Mouse (Mus musculus) CH12.LX (cell line): ENCODE results near the gene Maml1.

Source experiments
- CHD2 ChIP-seq: IDR thresholded peaks from 2 replicates; pipeline ENCODE4 v1.6.1; 2011; ENCODE audit warnings: low read length, improper control_type of control experiment
- CTCF ChIP-seq, 2 experiments: IDR thresholded peaks in 1 of 2; conservative IDR thresholded peaks in 1 of 2; 2 replicates each; pipeline ENCODE4 v1.5.1; 2011 to 2012; ENCODE audit warnings: low read depth in 2 of 2, low read length in 2 of 2, improper control_type of control experiment in 1 of 2, inconsistent platforms in 1 of 2, mild to moderate bottlenecking in 1 of 2, moderate library complexity in 1 of 2
- IRF4 ChIP-seq: IDR thresholded peaks from 2 replicates; pipeline ENCODE4 v1.6.1; 2014; ENCODE audit warnings: low read depth, mild to moderate bottlenecking, inconsistent platforms, low read length, improper control_type of control experiment
- MAFK ChIP-seq: IDR thresholded peaks from 2 replicates; pipeline ENCODE4 v1.6.1; 2011; ENCODE audit warnings: low read length, improper control_type of control experiment; ENCODE audit not compliant: insufficient replicate concordance
- MAX ChIP-seq: IDR thresholded peaks from 2 replicates; pipeline ENCODE4 v1.6.1; 2011; ENCODE audit warnings: low read length, improper control_type of control experiment
- MAZ ChIP-seq: IDR thresholded peaks from 2 replicates; pipeline ENCODE4 v1.6.1; 2012; ENCODE audit warnings: low read depth, mild to moderate bottlenecking, inconsistent platforms, low read length, improper control_type of control experiment, moderate library complexity
- NRF1 ChIP-seq: IDR thresholded peaks from 2 replicates; pipeline ENCODE4 v1.6.1; 2014; ENCODE audit warnings: low read depth, mild to moderate bottlenecking, inconsistent platforms, low read length, improper control_type of control experiment, moderate library complexity
- POLR2A ChIP-seq: IDR thresholded peaks from 2 replicates; pipeline ENCODE4 v1.6.1; 2011; ENCODE audit warnings: low read depth, mild to moderate bottlenecking, improper control_type of control experiment, low read length
- RCOR1 ChIP-seq: conservative IDR thresholded peaks from 2 replicates; pipeline ENCODE4 v1.6.1; 2012; ENCODE audit warnings: low read depth, mild to moderate bottlenecking, inconsistent platforms, low read length, improper control_type of control experiment
- TBP ChIP-seq: conservative IDR thresholded peaks from 2 replicates; pipeline ENCODE4 v1.6.1; 2011; ENCODE audit warnings: low read depth, low read length, improper control_type of control experiment
- TCF12 ChIP-seq: IDR thresholded peaks from 2 replicates; pipeline ENCODE4 v1.6.1; 2014; ENCODE audit warnings: low read depth, mild to moderate bottlenecking, inconsistent platforms, low read length, improper control_type of control experiment
- ZC3H11A ChIP-seq: IDR thresholded peaks from 2 replicates; pipeline ENCODE4 v1.6.1; 2012; ENCODE audit warnings: low read depth, mild to moderate bottlenecking, inconsistent platforms, low read length, improper control_type of control experiment

- no peak for TF ChIP-seq IRF4
- TF ChIP-seq CTCF (conservative IDR thresholded peaks at IDR 0.05 in 1 of 2, IDR thresholded peaks at IDR 0.05 in 1 of 2; ENCODE audit: low read depth in 2 of 2, low read length in 2 of 2), result peak; percentile 59 to 86; a peak in 3 of 4 replicates
- TF ChIP-seq POLR2A, result no peak
- no peak for TF ChIP-seq CHD2
- TF ChIP-seq ZC3H11A, result peak; percentile 50; the same call in 1 of the 2 replicates
- TF ChIP-seq RCOR1, result no peak
- TF ChIP-seq NRF1, result no peak
- TF ChIP-seq MAZ, result peak; percentile 78; the same call in 1 of the 2 replicates
- peak; percentile 56; the same call in 1 of the 2 replicates for TF ChIP-seq TCF12
- no peak for TF ChIP-seq TBP
- TF ChIP-seq MAX, result 0 out of 2 replicates have a peak, but pooled peaks have one; percentile 26
- no peak for TF ChIP-seq MAFK
Observed at GRCm38 (mm10) chr11:50231411-50231810, 60.7 kb downstream of the Maml1 start.
